Mouse (Mus musculus): Measurements from ENCODE around the gene Macrod2. TPM values are rescaled to one million over a fixed set of nuclear protein-coding genes. Genes with fewer than 3 reads are reported as not detected.

Macrod2 gene
- polyA plus RNA-seq, 1 experiment: 3.8 TPM

DNA sequence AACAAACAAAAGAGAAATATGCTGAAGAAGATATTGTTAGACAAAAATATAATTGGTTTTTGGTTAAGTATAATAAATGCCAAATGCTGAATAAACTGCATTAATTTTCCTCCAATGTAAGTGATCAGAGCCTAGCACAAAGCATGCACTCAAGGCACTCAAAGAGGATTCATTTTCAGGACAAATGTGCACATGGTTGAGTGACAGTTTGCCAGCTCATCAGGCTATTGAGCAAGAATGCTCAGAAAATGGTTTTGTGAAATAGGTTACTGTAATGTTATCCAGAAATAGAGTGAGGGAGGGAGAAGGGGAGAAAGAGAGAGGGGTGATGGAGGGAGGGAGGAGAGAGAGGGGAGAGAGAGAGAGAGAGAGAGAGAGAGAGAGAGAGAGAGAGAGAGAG is 1268.9 kb downstream of the Macrod2 start:
- Histone ChIP-seq H3K36me3 (ENCODE audit: control insufficient read depth, insufficient read depth, low read length) (no peaks in the 10 kb centered on the region), H3K27me3 (ENCODE audit: control insufficient read depth, insufficient read depth, low read length) (no peaks in the 10 kb centered on the region), H3K4me1 (ENCODE audit: control insufficient read depth, insufficient read depth, insufficient read length, low read length) (no peaks in the 10 kb centered on the region), H3K4me3 (ENCODE audit: low read depth, low read length) (no peak overlapping the region), H3K27ac (ENCODE audit: insufficient read depth, low read depth, low read length) (no peak overlapping the region)
- no peak for TF ChIP-seq POLR2A (IDR thresholded peaks at IDR 0.05; ENCODE audit: low read depth, low read length)
- TF ChIP-seq CTCF (IDR thresholded peaks at IDR 0.05; ENCODE audit: extremely low read depth, insufficient read length, insufficient replicate concordance, low read depth, low read length): no peak

DNA sequence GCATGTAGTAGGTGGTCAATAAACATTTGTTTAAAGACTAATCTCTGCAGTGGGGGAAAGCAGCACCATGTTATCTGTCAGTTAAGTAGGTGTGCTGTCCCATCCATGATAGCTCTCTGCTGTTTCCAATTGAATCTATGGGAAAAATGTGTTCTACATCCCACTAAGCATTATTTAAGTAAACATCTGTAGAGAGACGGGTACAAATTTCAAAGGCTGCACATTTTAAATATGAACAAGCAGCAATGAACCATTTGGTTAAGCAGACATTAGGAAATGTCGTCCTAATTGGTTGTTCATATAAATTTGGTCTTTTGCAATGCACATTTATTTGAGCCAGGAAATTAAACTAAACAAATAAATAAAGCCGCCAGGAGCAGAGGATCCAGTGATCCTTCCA is 1277.7 kb downstream of the Macrod2 start:
- 72% methylated on average over 3 of the region's 3 CpGs for WGBS
- no peaks in the 10 kb centered on the region for H3K4me1 ChIP-seq (ENCODE audit: control insufficient read depth, insufficient read depth, insufficient read length, low read length)
- H3K4me3 ChIP-seq (ENCODE audit: low read depth, low read length): no peak overlapping the region
- H3K27me3 ChIP-seq (ENCODE audit: control insufficient read depth, insufficient read depth, low read length): no peaks in the 10 kb centered on the region
- TF ChIP-seq POLR2A (IDR thresholded peaks at IDR 0.05; ENCODE audit: low read depth, low read length) (no peak), CTCF (IDR thresholded peaks at IDR 0.05; ENCODE audit: extremely low read depth, insufficient read length, insufficient replicate concordance, low read depth, low read length) (no peak)
- no peak overlapping the region for H3K27ac ChIP-seq (ENCODE audit: insufficient read depth, low read depth, low read length)
- no peaks in the 10 kb centered on the region for H3K36me3 ChIP-seq (ENCODE audit: control insufficient read depth, insufficient read depth, low read length)

DNA sequence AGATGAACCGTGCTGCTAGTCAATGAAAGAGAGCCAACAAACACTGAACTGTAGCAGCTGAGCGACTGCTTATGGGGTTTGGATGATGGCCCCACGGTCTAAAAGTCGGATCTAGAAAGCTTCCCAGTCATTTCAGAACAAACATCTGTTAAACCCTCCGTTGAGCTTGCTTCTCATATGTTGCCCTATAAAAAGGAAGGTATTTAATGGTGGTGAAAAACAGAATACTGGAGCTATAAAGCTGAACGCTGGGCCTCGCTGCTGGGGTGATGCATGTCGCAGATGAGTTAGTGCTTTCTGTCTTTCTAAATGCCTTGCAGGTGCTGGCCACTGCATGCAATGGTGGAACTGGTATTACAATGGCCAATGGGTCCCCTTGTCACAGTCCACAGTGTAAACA is 1278.3 kb downstream of the Macrod2 start:
- 82% methylated on average over 8 of the region's 8 CpGs for WGBS
- TF ChIP-seq CTCF (IDR thresholded peaks at IDR 0.05; ENCODE audit: extremely low read depth, insufficient read length, insufficient replicate concordance, low read depth, low read length) (no peak), POLR2A (IDR thresholded peaks at IDR 0.05; ENCODE audit: low read depth, low read length) (no peak)

DNA sequence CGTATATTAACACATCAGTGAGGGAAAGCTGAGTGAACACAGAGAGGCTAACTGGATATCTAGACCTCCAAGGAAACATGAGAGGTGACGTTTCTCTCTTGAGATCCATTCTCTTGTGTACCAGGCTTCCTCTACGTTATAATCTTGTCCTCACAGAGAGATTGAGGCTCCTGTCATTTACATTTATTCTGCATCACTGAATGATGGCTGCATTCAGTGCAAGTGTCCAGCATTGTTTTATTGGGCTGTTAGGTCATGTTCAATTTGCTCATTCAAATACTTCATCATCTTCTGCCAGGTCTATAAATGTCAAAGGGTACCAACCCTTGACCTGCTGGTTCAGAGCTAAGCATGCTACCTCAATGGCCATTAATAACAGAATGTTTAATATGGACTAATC is 1302.4 kb downstream of the Macrod2 start:
- no peaks in the 10 kb centered on the region for H3K4me1 ChIP-seq (ENCODE audit: control insufficient read depth, insufficient read depth, insufficient read length, low read length)

More for the DNA sequence above, 1278.3 kb downstream of the Macrod2 start:
- H3K36me3 ChIP-seq (ENCODE audit: control insufficient read depth, insufficient read depth, low read length): no peaks in the 10 kb centered on the region
- H3K4me3 ChIP-seq (ENCODE audit: low read depth, low read length): no peak overlapping the region
- no peak overlapping the region for H3K27ac ChIP-seq (ENCODE audit: insufficient read depth, low read depth, low read length)
- no peaks in the 10 kb centered on the region for H3K4me1 ChIP-seq (ENCODE audit: control insufficient read depth, insufficient read depth, insufficient read length, low read length)
- H3K27me3 ChIP-seq (ENCODE audit: control insufficient read depth, insufficient read depth, low read length): no peaks in the 10 kb centered on the region

DNA sequence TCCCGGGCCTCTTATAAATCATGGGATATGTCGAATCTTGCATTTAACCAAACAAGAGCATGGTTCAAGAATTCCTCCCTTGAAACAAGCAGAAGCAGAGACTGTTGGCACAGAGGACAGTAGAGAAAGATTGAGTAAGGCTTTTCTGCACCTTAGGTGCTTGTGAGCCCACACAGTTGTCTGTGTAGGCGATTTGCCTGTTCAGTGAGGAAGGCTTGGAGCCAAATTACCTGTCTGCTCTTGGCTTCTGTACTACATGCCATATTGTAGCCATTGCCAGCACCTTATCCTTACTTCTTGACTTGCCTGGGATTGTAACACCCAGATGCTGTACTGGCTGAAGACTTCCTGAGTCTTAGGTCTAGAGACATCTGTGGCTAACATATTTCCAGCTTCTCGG is 1303.2 kb downstream of the Macrod2 start:
- Histone ChIP-seq H3K4me3 (ENCODE audit: low read depth, low read length) (no peak overlapping the region), H3K36me3 (ENCODE audit: control insufficient read depth, insufficient read depth, low read length) (no peaks in the 10 kb centered on the region), H3K27me3 (ENCODE audit: control insufficient read depth, insufficient read depth, low read length) (no peaks in the 10 kb centered on the region), H3K27ac (ENCODE audit: insufficient read depth, low read depth, low read length) (no peak overlapping the region), H3K4me1 (ENCODE audit: control insufficient read depth, insufficient read depth, insufficient read length, low read length) (no peaks in the 10 kb centered on the region)
- TF ChIP-seq POLR2A (IDR thresholded peaks at IDR 0.05; ENCODE audit: low read depth, low read length): no peak
- 60% methylated on average over 4 of the region's 4 CpGs for WGBS

More for the DNA sequence above, 1302.4 kb downstream of the Macrod2 start:
- TF ChIP-seq POLR2A (IDR thresholded peaks at IDR 0.05; ENCODE audit: low read depth, low read length) (no peak), CTCF (IDR thresholded peaks at IDR 0.05; ENCODE audit: extremely low read depth, insufficient read length, insufficient replicate concordance, low read depth, low read length) (no peak)
- no peak overlapping the region for H3K4me3 ChIP-seq (ENCODE audit: low read depth, low read length)
- H3K27me3 ChIP-seq (ENCODE audit: control insufficient read depth, insufficient read depth, low read length): no peaks in the 10 kb centered on the region
- WGBS: 83% methylated on average over 3 of the region's 3 CpGs
- no peaks in the 10 kb centered on the region for H3K36me3 ChIP-seq (ENCODE audit: control insufficient read depth, insufficient read depth, low read length)
- H3K27ac ChIP-seq (ENCODE audit: insufficient read depth, low read depth, low read length): no peak overlapping the region

DNA sequence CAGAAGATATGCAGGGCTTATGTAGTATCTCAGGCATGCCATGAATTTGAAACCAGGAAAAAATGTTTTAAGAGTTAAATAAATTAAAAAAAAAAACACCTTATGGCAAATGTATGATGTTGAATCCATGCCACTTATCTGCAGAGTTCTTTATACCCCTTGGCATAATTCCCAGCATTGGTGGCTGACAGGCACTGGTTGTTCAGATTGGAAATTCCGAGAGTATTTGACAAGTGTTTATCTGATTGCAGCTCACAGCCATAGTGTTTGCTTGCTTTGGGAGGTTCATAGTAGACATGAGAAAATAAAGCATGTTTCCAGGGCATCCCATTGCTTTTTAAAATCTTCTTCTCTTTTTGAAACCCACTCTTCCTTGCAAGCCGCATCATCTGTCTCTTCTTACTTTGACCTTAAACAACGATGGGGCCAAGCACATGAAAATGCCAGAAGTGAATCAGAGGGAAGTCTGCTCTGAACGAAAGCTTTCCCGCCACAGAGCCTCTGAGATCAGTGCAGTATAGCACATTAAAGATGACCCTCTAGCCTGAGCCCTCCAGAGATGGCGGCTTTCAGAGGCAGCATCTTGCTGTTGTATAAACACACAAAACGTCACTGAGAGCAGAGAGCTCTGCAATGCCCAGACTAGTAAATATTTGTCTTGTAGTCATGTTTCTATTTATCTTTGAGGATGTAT is 1305.8 kb downstream of the Macrod2 start:
- Histone ChIP-seq H3K4me1 (ENCODE audit: control insufficient read depth, insufficient read depth, insufficient read length, low read length) (no peaks in the 10 kb centered on the region), H3K36me3 (ENCODE audit: control insufficient read depth, insufficient read depth, low read length) (no peaks in the 10 kb centered on the region), H3K27me3 (ENCODE audit: control insufficient read depth, insufficient read depth, low read length) (no peaks in the 10 kb centered on the region), H3K4me3 (ENCODE audit: low read depth, low read length) (no peak overlapping the region), H3K27ac (ENCODE audit: insufficient read depth, low read depth, low read length) (no peak overlapping the region)
- WGBS: 36% methylated on average over 7 of the region's 7 CpGs
- TF ChIP-seq POLR2A (IDR thresholded peaks at IDR 0.05; ENCODE audit: low read depth, low read length) (no peak), CTCF (IDR thresholded peaks at IDR 0.05; ENCODE audit: extremely low read depth, insufficient read length, insufficient replicate concordance, low read depth, low read length) (no peak)

DNA sequence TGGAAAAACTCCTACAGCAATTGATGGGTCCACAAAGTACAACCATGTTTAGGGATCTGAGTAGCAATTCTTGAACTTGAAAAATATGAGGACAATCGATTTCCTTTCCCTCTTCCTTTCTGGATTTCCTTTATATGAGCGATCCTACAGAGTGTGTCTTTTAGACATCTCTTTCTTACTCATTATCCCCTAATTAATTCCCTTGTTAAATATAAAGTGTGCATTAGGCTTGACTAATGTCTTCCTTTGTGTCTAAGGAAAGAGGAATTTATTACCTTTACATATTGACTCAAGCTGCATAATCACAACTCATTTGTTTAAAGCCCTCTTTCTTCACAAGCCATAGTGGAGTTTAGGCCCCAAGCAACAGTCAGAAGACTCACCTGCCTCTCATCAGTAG is 1316.7 kb downstream of the Macrod2 start:
- H3K27ac ChIP-seq (ENCODE audit: insufficient read depth, low read depth, low read length): no peak overlapping the region
- no peaks in the 10 kb centered on the region; the same call in 1 of the 2 replicates for H3K27me3 ChIP-seq (ENCODE audit: control insufficient read depth, insufficient read depth, low read length)
- 70% methylated on average over 2 of the region's 2 CpGs for WGBS
- no peaks in the 10 kb centered on the region for H3K4me1 ChIP-seq (ENCODE audit: control insufficient read depth, insufficient read depth, insufficient read length, low read length)
- H3K4me3 ChIP-seq (ENCODE audit: low read depth, low read length): no peak overlapping the region
- no peaks in the 10 kb centered on the region for H3K36me3 ChIP-seq (ENCODE audit: control insufficient read depth, insufficient read depth, low read length)
- TF ChIP-seq POLR2A (IDR thresholded peaks at IDR 0.05; ENCODE audit: low read depth, low read length) (no peak), CTCF (IDR thresholded peaks at IDR 0.05; ENCODE audit: extremely low read depth, insufficient read length, insufficient replicate concordance, low read depth, low read length) (no peak)
